Mouse (Mus musculus) fat pad, adult 2 months (tissue): ENCODE measurements around the gene Cyp26c1.

ENCODE experiments used
- DNase-seq: peaks from one replicate; pipeline ENCODE4 v3.0.0-alpha.2; 2011; ENCODE audit warnings: low read depth, low spot score; ENCODE audit errors: extremely low read depth

Cyp26c1 gene

DNA sequence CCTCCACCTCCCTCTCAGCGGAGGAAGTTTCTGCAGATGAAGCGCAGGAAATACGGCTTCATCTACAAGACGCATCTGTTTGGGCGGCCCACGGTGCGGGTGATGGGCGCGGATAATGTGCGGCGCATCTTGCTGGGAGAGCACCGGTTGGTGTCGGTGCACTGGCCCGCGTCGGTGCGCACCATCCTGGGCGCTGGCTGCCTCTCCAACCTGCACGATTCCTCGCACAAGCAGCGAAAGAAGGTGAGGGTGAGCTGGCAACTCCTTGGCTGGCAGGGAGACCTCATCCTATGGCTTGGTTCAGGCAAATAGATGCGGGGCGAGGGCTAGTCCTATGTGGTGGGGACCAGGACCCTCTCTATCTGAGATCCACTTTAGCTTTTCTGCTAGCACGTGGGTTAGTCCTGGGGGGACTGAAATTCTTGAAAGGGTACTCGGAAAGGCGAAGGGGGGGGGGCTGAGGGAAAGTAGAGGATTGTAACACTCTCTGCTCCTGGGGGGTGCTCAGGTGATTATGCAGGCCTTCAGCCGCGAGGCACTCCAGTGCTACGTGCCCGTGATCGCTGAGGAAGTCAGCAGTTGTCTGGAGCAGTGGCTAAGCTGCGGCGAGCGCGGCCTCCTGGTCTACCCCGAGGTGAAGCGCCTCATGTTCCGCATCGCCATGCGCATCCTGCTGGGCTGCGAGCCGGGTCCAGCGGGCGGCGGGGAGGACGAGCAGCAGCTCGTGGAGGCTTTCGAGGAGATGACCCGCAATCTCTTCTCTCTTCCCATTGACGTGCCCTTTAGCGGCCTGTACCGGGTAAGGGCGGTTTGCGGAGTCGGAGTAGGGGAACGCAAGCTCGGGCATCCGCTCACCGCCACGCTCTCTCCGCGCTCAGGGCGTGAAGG lies 13.1 kb downstream of the Cyp26c1 start:
- DNase-seq: no peak

DNA sequence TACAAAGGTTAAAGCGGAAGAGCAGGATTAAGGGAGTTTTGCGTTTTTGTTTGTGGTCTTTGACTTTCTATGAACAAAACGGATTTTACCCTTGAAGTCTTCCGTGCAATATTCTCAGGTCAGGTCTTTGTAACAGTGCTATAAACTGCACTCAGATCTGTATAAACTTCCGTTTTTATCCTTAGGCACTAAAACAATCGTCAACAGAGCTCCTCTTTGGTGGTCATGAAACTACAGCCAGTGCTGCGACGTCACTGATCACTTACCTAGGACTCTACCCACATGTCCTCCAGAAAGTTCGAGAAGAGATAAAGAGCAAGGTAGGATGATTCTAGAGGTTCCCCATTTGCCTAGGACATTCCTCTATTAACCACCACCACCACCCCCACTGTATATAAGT lies 14.3 kb downstream of the Cyp26c1 start:
- no peak for DNase-seq

DNA sequence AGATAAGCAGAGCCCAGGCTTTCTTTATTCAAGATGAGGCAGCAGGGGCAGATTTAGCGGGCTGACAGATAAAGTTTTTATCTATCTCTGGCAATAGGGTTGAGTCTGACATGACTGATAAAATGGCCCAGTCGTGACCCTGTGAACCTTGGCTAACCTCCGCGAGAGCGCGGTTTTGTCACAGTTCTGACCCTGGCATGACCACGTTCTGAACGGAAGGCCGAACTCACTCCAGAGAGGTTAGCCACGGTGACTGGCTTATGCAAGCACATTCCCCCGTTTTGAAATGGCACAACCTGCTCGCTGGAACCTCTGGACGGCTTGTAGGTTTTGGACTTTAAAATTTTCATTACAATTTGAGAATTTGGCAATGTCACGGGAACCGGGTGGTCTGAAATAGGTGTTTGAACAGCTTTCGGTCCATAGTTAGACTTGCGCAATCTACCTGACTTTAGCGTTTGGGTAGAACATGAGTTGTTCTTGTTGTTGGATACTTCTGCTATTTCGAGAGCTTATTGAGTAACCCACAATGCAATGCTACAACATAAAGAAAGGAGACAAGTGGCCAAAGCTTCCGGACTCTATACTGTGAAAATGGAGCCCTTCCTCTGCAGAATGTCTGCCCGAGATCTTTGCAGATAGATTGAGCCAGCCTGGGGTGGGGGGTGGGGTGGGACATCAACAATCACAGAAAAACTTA lies 17.1 kb downstream of the Cyp26c1 start:
- no peak for DNase-seq

DNA sequence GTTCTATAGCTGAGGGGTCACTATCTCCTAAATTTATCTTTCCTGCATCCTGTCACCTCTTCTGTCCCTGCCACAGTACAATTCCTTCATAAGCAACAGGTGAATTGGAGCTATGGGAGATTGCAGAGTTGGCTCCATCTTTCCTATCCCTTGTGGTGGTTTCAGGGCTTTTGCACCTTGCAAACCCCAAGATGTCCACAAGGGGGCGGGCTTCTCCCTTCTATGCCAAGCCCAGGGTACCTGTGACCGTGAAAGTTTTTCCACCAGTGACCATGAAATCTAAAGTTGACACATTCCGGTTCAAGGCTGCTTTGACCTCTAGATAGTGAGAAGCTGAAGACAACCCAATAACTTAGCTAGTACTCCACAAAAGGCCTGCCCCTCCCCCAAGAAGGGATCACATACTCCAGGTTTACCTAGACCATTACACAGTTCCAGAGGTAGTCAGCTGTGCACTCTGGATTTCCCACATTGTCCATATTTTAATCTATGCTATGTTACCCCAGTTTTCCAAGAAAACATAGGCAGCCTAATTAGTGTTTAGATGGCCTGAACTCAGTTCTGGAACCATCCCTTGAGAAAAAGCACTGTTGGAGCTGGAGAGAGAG lies 18.6 kb downstream of the Cyp26c1 start:
- DNase-seq: no peak

DNA sequence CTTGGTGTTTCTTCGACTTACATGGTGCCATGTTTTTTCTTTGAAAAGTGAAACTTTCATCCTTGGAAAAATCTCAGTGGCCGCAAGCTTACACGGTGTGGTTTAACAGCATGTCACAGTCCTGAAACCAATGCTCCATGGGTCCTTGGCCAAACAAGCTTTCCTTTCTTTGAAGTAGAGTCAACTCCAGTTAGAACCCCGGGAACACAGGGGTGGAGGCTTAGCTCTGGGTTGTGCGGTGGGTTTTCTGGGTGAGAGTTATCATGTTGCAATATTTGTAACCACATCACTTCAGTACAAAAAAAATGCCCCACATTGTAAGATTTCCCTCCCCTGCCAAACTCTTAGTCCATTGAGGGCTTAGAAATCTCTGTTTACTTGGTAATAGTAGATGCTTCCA lies 20.3 kb downstream of the Cyp26c1 start:
- no peak for DNase-seq

DNA sequence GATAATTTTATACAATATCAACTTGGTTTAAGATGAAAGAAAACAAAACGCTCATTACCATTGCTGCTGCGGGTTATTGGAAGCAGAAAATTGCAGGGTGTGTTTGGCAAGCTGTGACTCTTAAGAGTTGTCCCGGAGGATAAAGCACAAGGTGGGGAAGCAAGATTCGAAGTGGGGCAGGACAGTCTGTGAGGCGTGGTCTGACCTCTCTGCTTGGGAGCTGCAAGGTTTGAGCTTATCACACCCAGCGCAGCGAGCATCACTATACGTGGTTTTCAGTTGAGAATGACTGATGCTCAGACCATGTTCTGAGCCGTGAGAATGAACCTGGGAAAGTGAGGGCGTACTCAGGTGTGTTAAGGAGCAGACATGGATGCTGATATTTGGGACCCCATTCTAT lies 29.3 kb downstream of the Cyp26c1 start:
- no peak for DNase-seq

DNA sequence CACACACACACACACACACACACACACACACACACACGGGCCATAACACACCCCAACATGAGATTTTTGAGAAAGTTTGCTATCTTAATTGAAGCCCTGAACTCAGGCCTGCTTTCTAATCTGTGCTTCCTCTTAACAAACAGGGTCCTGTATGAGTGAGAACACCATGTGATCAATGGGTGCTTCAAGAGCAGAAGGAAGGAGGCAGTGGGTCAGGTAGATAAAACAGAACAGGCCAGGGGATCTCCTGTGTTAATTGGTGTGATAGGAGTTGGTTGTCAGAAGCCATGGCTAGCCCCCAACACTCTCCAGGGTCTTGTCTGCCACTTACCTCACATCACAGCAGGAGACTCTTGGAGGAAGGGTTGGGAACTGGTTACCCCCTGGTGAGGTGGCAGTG lies 30.6 kb downstream of the Cyp26c1 start:
- no peak for DNase-seq

DNA sequence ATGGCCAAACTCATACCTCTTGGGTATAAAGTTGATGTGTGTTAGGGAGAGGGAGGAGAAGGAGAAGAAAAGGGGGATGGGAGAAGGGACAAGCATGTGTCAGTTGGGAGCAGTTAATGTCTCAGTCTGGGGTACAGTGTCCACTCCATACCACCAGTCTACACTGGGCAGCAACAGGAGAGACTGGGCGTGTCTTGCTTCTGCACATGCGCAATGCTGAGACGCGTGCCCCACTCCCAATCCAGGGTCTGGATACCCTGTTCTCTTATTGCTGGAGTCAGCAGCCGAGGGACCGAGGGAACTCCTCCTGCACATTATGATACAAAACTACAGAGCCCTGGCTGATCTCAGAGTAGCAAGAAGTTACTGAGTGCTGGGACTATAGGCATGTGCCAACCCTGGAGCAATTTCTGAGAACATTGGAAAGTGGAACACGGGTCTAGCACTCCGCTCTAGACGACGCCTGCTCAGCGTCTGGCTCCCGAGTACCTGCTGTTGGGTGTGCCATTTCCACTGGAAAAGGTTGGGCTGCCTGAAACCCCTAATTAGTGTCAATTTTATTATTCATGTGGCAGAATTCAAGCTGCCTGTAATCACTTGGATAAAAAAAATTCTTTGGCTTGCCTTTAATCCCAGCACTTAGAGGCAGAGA lies 31.3 kb downstream of the Cyp26c1 start:
- DNase-seq: no peak

DNA sequence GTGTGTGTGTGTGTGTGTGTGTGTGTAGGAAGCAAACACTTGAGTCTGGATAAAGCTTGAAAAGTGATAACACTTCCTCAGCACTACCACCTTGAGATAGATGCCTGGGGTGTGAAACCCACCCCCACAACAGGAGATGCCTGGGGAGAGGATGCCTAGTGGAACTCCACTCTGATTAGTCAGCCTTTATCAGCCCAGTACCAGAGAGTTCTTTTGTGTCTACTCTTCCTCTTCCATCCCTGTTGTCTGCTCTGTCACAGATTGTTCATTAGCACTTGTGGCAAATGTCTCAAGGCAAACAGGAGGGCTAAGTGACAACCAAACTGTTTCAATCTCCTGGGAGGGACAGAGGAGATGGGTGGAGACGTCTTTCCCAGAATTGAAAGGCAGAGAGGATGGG lies 33.8 kb downstream of the Cyp26c1 start:
- no peak for DNase-seq

DNA sequence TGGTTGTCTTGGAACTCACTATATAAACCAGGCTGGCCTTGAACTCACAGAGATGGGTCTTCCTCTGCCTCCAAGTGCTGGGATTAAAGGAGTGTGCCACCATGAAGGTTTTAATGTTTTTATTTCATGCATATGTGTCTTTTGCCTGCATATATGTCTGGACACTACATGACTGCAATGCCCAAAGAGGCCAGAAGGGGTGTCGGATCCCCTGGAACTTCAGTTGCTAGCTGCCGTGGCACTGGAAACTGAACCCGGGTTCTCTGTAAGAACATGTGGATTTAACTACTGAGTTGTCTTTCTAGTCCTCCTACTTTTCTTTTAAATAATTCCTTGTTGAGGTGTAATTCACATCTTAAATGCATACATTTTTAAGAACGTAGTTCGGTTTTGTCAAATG lies 39.2 kb downstream of the Cyp26c1 start:
- no peak for DNase-seq

DNA sequence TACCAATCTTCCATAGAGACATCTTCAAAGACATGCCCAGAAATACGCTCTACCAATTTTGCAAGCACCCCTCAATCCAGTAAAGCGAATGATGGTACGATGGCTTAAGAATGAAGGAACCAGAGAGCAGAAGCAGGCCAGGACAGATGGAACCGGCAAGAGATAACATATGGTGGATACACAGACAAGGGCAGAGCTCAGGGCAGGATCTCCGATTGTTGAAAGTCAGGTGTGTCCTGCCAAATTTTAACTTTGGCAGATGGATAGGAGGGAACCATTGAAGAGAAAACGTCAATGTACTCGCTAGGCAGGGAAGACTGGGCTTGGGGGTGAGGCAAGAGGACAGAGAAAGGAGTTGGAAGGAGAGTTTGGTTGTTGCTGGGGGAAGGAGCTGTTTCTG lies 41.2 kb downstream of the Cyp26c1 start:
- DNase-seq: no peak

DNA sequence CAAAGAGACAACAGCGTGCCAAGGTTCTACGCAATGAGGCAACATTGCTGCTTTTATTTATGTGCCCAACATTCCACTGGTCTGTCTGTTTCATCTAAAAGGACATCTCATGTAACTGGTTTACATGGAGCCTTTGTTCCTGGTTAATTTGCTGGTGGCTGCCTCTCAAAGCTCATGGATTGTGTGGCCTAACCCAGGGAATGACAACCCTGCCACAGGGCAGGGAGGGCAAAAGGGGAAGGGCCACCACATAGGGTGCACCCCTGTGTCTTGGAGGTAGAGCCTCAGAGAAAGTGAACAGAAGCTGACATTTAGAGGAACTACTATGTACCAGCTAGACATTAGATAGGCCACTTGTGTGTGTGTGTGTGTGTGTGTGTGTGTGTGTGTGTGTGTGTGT lies 42.0 kb downstream of the Cyp26c1 start:
- DNase-seq: no peak

DNA sequence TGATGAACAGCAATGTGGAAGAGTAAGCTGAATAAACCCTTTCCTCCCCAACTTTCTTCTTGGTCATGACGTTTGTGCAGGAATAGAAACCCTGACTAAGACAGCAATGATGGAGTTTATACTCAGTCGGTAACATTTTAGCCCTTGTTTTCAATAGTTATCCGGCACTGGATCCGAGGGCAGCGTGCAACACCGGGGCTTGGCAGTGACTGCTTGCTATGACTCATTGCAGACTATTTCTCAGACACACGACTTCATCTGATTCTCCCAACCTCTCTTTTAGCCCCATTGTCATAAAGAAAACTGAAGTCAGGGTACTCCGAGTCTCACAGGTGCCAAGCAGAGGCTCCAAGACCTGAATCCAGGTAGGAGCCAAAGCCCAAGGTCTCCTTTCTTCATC lies 50.0 kb downstream of the Cyp26c1 start:
- no peak for DNase-seq

DNA sequence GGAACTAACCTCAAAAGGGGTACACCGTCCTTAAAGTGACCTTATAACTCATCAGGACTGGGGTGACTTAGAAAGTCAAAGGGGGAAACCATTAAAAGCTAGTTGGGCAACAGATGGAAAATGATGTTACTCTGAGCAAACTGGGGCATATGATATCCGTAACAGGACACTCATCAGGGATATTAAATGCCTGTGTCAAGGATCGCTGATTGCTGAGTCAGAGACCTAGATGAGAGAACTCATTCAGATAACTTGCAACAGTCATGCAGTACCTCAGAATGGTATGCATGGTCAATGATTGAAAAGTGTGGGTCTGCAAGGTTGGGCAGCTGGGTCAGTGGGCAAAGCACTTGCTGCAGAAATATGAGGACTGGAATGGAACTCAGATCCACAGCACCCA lies 53.2 kb downstream of the Cyp26c1 start:
- DNase-seq: no peak

DNA sequence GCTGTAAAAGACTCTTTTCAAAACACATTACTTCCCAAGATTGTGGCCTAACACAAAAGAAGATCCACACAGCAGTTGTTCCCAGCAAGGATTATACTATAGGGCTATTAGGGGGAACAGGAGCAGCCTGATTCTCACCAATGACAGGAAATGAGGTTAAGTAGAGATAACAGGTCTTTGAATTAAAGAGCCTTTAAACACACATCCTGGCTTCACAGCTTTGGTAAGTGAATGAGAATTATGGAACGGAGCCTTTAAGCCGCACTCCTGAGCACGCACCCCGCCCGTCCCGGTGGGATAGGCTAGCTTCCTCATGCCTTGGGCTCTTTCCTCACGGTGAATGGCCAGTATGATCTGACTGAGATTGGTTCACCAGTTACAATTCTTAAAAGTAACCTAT lies 54.7 kb downstream of the Cyp26c1 start:
- DNase-seq: no peak
